Mouse (Mus musculus) olfactory bulb, adult 2 months (tissue): ENCODE results near the gene U2surp.

Experiments
- CTCF ChIP-seq: fragments of 200-500 bp; IDR thresholded peaks from 2 replicates; pipeline ENCODE4 v1.5.1; 2012; ENCODE audit warnings: low read depth, mild to moderate bottlenecking, low read length, moderate library complexity; ENCODE audit not compliant: insufficient read depth
- POLR2A ChIP-seq: fragments of 200-500 bp; IDR thresholded peaks from 2 replicates; pipeline ENCODE4 v1.6.1; 2012; ENCODE audit warnings: mild to moderate bottlenecking, low read depth, low read length, moderate library complexity; ENCODE audit not compliant: insufficient read depth

DNA sequence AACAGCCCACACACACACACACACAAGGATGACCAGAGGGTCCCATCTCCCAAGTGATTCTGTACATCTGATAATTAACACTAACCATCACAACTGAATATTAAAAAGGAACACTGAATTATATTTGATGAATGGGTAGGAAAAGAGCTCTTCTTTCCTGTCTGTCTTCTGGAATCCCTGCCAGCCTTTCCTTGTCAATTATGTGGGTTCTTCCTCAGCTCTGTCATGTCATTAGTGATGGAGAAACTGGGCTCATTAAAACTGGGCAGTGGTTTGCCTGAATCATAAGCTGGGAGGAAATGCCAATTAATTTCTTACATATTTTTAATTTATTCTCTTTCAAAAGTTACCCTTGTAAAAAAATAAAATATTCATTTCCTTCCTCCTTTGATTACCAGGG lies 29.4 kb upstream of the U2surp start:
- TF ChIP-seq POLR2A (no peak), CTCF (no peak)
